Mouse (Mus musculus): ENCODE results near the gene Mmp19.
"Not testable (repeated sequence)": the region's sequence is repeated elsewhere in the genome, so short reads cannot be mapped to it uniquely, and the experiment has no call there.

Gene Mmp19

GRCm38 (mm10) chr10:128801981-128802495, 11.3 kb downstream of the Mmp19 start:
- no peak for DNase-seq (ENCODE audit: low spot score)

GRCm38 (mm10) chr10:128802956-128803355, 12.2 kb downstream of the Mmp19 start:
- DNase-seq (ENCODE audit: low spot score), result no peak

- DNase-seq (ENCODE audit: low spot score), result no peak
Observed at GRCm38 (mm10) chr10:128803361-128803760, 12.7 kb downstream of the Mmp19 start.

- DNase-seq (ENCODE audit: low spot score), result no peak
Observed at GRCm38 (mm10) chr10:128803771-128804270, 13.1 kb downstream of the Mmp19 start, which contains the start of gene Dnajc14. Gene Dnajc14 (plus strand): TSS chr10:128804062.

GRCm38 (mm10) chr10:128804271-128805091, 13.8 kb downstream of the Mmp19 start, which contains the start of gene Tmem198b:
Gene Tmem198b (minus strand): TSS chr10:128804370.
- DNase-seq (ENCODE audit: low spot score), result peak; percentile 84

GRCm38 (mm10) chr10:128805092-128806000, 14.6 kb downstream of the Mmp19 start:
- peak; percentile 96 for DNase-seq (ENCODE audit: low spot score)

- no peak for DNase-seq (ENCODE audit: low spot score)
Observed at GRCm38 (mm10) chr10:128806086-128806485, 15.4 kb downstream of the Mmp19 start.

- no peak for DNase-seq (ENCODE audit: low spot score)
Observed at GRCm38 (mm10) chr10:128807018-128807417, 16.3 kb downstream of the Mmp19 start.

- DNase-seq (ENCODE audit: low spot score), result no peak
Observed at GRCm38 (mm10) chr10:128817033-128817432, 26.3 kb downstream of the Mmp19 start, which contains the start of gene Sarnp. Gene Sarnp (plus strand): TSS chr10:128817333.

- DNase-seq (ENCODE audit: low spot score), result no peak
Observed at GRCm38 (mm10) chr10:128820217-128820616, 29.5 kb downstream of the Mmp19 start.

- peak; percentile 99 for DNase-seq (ENCODE audit: low spot score)
Observed at GRCm38 (mm10) chr10:128821358-128822056, 30.8 kb downstream of the Mmp19 start, which contains the start of gene Ormdl2. Gene Ormdl2 (minus strand): TSS chr10:128821645.

GRCm38 (mm10) chr10:128822135-128822534, 31.4 kb downstream of the Mmp19 start:
- DNase-seq (ENCODE audit: low spot score), result no peak

- DNase-seq (ENCODE audit: low spot score), result not testable (repeated sequence)
Observed at GRCm38 (mm10) chr10:128823087-128823486, 32.4 kb downstream of the Mmp19 start.

- DNase-seq (ENCODE audit: low spot score), result no peak
Observed at GRCm38 (mm10) chr10:128823821-128824220, 33.1 kb downstream of the Mmp19 start.

GRCm38 (mm10) chr10:128837400-128837799, 46.7 kb downstream of the Mmp19 start:
- DNase-seq (ENCODE audit: low spot score), result no peak

GRCm38 (mm10) chr10:128839434-128839833, 48.7 kb downstream of the Mmp19 start:
- DNase-seq (ENCODE audit: low spot score), result no peak

- no peak for DNase-seq (ENCODE audit: low spot score)
Observed at GRCm38 (mm10) chr10:128840612-128841011, 49.9 kb downstream of the Mmp19 start.

- no peak for DNase-seq (ENCODE audit: low spot score)
Observed at GRCm38 (mm10) chr10:128843260-128843659, 52.5 kb downstream of the Mmp19 start.

- DNase-seq (ENCODE audit: low spot score), result peak; percentile 81
Observed at GRCm38 (mm10) chr10:128845516-128845915, 54.8 kb downstream of the Mmp19 start.

- DNase-seq (ENCODE audit: low spot score), result no peak
Observed at GRCm38 (mm10) chr10:128846664-128847063, 56.0 kb downstream of the Mmp19 start.

- DNase-seq (ENCODE audit: low spot score), result no peak
Observed at GRCm38 (mm10) chr10:128848426-128848825, 57.7 kb downstream of the Mmp19 start.

Measured in retina, embryonic 14.5 days (tissue).